Mouse (Mus musculus) forebrain, embryonic 14.5 days (tissue): ENCODE measurements around the gene Olfr645. TPM values are rescaled to one million over a fixed set of nuclear protein-coding genes. Genes with fewer than 3 reads are reported as not detected.

Source experiments
- ATAC-seq: fragments of 200-750 bp; cut with Nextera tagmentation; 2 replicates; pipeline ENCODE4 v1.8.0; 2017; ENCODE audit warnings: mild to moderate bottlenecking, moderate library complexity
- DNase-seq: peaks from one replicate; pipeline ENCODE4 v3.0.0-alpha.2; 2015; ENCODE audit warnings: low spot score
- H3K27ac ChIP-seq: fragments of 300-500 bp; sonication (generic); 2 replicates; pipeline ENCODE4 v1.5.1; 2014; ENCODE audit warnings: low read depth, mild to moderate bottlenecking, control low read depth, low read length, moderate library complexity
- H3K27me3 ChIP-seq: fragments of 300-500 bp; sonication (generic); replicated peaks from 2 replicates; pipeline ENCODE4 v1.6.1; 2014; ENCODE audit warnings: low read length, control low read depth, mixed read lengths; ENCODE audit not compliant: control insufficient read depth, insufficient read depth
- H3K36me3 ChIP-seq: fragments of 300-500 bp; sonication (generic); 2 replicates; pipeline ENCODE4 v1.6.1; 2014; ENCODE audit warnings: low read length, control low read depth; ENCODE audit not compliant: control insufficient read depth, insufficient read depth
- H3K4me1 ChIP-seq: fragments of 300-500 bp; sonication (generic); 2 replicates; pipeline ENCODE4 v1.6.1; 2014; ENCODE audit warnings: antibody characterized with exemption, low read length, control low read depth; ENCODE audit not compliant: control insufficient read depth, insufficient read depth
- H3K4me2 ChIP-seq: fragments of 300-500 bp; sonication (generic); 2 replicates; pipeline ENCODE4 v1.6.1; 2014; ENCODE audit warnings: mild to moderate bottlenecking, control low read depth, low read length
- H3K4me3 ChIP-seq: fragments of 300-500 bp; sonication (generic); 2 replicates; pipeline ENCODE4 v1.5.1; 2014; ENCODE audit warnings: low read depth, low read length, control low read depth
- H3K9ac ChIP-seq: fragments of 300-500 bp; sonication (generic); 2 replicates; pipeline ENCODE4 v1.6.1; 2014; ENCODE audit warnings: mild to moderate bottlenecking, low read length, control low read depth, moderate library complexity
- H3K9me3 ChIP-seq: fragments of 300-500 bp; sonication (generic); replicated peaks from 2 replicates; pipeline ENCODE4 v1.6.1; 2016; ENCODE audit warnings: low read length, control low read depth, mixed read lengths; ENCODE audit not compliant: control insufficient read depth
- WGBS: fragments of 180-500 bp; shearing (Covaris S2); extraction: QIAGEN DNeasy Blood & Tissue Kit; methylation state at CpG from one replicate; pipeline ENCODE4 v1.1.7; 2014; 5-methylcytosine and 5-hydroxymethylcytosine counted together
- polyA plus RNA-seq: library from polyadenylated mRNA; unstranded; fragments of >200 nt; fragmentation: Nextera tagmentation; extraction: Ambion mirVana; gene quantifications from 2 replicates; pipeline ENCODE4 v1.2.1, GENCODE M21; 2014

Gene Olfr645
- not detected in 2 replicates for polyA plus RNA-seq

GRCm38 (mm10) chr7:104085365-104085764 is at the start of gene Olfr645:
TSS of gene Olfr645 (minus strand) at chr7:104085465.
- Histone ChIP-seq H3K27ac (no peak within 1 kb of the TSS), H3K9me3 (no peaks in the 10 kb centered on the region), H3K9ac (no peak within 1 kb of the TSS), H3K4me1 (no peaks in the 10 kb centered on the region), H3K36me3 (no peaks in the 10 kb centered on the region), H3K4me2 (no peak within 1 kb of the TSS), H3K4me3 (no peak within 1 kb of the TSS), H3K27me3 (no peaks in the 10 kb centered on the region)
- ATAC-seq (no peak), DNase-seq (no peak)
- 87% methylated on average over 1 of the region's 1 CpGs for WGBS

GRCm38 (mm10) chr7:104129726-104130125 is 44.5 kb upstream of the Olfr645 start, which contains the start of gene Ubqln5:
TSS of gene Ubqln5 (minus strand) at chr7:104129826.
- no peak for DNase-seq
- no peak for ATAC-seq
- no peak within 1 kb of the TSS for H3K9ac ChIP-seq
- no peak within 1 kb of the TSS for H3K27ac ChIP-seq
- H3K9me3 ChIP-seq: no peaks in the 10 kb centered on the region
- no peak within 1 kb of the TSS for H3K4me2 ChIP-seq
- 95% methylated on average over 5 of the region's 5 CpGs for WGBS
- H3K4me1 ChIP-seq: no peaks in the 10 kb centered on the region
- no peaks in the 10 kb centered on the region for H3K27me3 ChIP-seq
- H3K4me3 ChIP-seq: no peak within 1 kb of the TSS
- no peaks in the 10 kb centered on the region for H3K36me3 ChIP-seq

- Histone ChIP-seq H3K36me3 (no peaks in the 10 kb centered on the region), H3K27ac (no peak within 1 kb of the TSS), H3K9me3 (no peaks in the 10 kb centered on the region), H3K9ac (no peak within 1 kb of the TSS), H3K4me3 (no peak within 1 kb of the TSS), H3K27me3 (no peaks in the 10 kb centered on the region), H3K4me2 (no peak within 1 kb of the TSS), H3K4me1 (no peaks in the 10 kb centered on the region)
- no peak for ATAC-seq
- DNase-seq: no peak
Observed at GRCm38 (mm10) chr7:104104757-104104972, 19.4 kb upstream of the Olfr645 start, which contains the start of gene Olfr646. TSS of gene Olfr646 (plus strand) at chr7:104104873.

DNA sequence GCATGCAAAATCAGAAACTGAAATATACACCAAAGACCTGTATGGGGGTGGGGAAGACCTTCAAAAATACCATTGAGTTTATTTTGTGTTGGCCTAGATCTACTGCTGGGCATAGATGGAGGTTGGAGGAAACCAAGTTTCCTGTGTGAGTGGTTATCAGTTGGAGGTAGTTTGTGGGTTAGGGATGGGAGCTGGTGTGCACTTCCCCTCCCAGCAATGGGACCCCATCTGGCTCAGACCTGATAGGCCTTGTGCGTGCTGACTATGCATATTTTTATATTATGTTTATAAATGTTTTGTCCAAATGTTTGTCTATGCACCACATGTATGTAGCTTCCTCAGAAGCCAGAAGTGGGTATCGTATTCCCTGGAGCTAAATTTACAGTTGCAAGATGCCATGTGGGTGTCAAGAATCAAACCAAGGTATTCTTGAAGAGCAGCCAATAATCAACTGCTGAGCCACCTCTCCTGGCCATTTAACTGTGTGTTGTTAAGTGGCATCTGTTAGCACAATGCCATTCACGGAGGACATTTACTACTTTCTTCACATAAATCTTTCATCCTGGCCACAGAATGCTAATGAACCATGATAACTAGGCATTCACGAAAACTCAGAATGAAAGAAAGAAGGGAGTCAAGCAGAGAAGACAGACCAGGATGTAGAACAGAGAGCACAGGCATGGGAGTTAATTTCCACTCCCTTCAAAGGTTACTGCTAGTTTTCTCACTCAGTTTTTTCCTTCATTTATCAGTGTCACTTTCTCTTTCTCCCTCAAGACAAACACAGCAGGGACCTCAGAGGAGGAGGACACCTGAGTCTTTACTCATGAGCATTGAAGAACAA is 18.9 kb upstream of the Olfr645 start:
- DNase-seq: no peak
- no peaks in the 10 kb centered on the region for H3K4me1 ChIP-seq
- no peak overlapping the region for H3K27ac ChIP-seq
- H3K9ac ChIP-seq: no peak overlapping the region
- no peak overlapping the region for H3K4me3 ChIP-seq
- H3K4me2 ChIP-seq: no peak overlapping the region
- H3K36me3 ChIP-seq: no peaks in the 10 kb centered on the region
- 56% methylated on average over 4 of the region's 4 CpGs for WGBS
- H3K27me3 ChIP-seq: no peaks in the 10 kb centered on the region
- no peak for ATAC-seq
- H3K9me3 ChIP-seq: no peaks in the 10 kb centered on the region

DNA sequence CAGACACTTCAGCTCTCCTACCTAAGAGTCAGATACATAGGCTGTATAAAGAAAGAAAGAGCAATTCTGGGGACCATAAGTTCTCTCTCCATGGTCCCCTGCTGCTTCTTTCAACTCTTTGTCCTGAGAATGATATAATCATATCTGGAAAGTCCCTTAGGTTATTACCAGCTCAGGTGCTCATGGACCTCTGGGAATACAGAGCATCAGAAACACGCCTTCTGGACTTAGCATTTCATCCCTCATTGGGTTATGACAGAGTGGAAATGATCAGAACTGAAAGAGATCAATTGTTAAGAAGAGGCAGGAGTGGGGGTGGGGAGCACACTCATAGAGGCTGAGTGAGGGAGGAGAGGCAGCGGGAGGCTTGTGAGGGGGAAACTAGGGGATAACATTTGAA is 13.5 kb downstream of the Olfr645 start, which contains the start of gene Olfr644:
Olfr644 (minus strand) TSS at position 101 of the 400 bp plus-strand sequence.
- WGBS: 72% methylated on average over 2 of the region's 2 CpGs
- no peak within 1 kb of the TSS for H3K4me3 ChIP-seq
- H3K4me1 ChIP-seq: no peaks in the 10 kb centered on the region
- no peaks in the 10 kb centered on the region for H3K9me3 ChIP-seq
- no peaks in the 10 kb centered on the region for H3K27me3 ChIP-seq
- H3K4me2 ChIP-seq: no peak within 1 kb of the TSS
- no peak for DNase-seq
- H3K36me3 ChIP-seq: no peaks in the 10 kb centered on the region
- no peak within 1 kb of the TSS for H3K9ac ChIP-seq
- H3K27ac ChIP-seq: no peak within 1 kb of the TSS
- no peak for ATAC-seq

- Histone ChIP-seq H3K4me3 (no peak within 1 kb of the TSS), H3K4me1 (no peaks in the 10 kb centered on the region), H3K27ac (no peak within 1 kb of the TSS), H3K27me3 (no peaks in the 10 kb centered on the region), H3K36me3 (no peaks in the 10 kb centered on the region), H3K4me2 (no peak within 1 kb of the TSS), H3K9ac (no peak within 1 kb of the TSS), H3K9me3 (no peaks in the 10 kb centered on the region)
- DNase-seq (no peak), ATAC-seq (no peak)
- 51% methylated on average over 2 of the region's 2 CpGs for WGBS
Observed at GRCm38 (mm10) chr7:104061345-104061744, 23.9 kb downstream of the Olfr645 start, which contains the start of gene 4930516K23Rik. TSS of gene 4930516K23Rik (minus strand) at chr7:104061445.

DNA sequence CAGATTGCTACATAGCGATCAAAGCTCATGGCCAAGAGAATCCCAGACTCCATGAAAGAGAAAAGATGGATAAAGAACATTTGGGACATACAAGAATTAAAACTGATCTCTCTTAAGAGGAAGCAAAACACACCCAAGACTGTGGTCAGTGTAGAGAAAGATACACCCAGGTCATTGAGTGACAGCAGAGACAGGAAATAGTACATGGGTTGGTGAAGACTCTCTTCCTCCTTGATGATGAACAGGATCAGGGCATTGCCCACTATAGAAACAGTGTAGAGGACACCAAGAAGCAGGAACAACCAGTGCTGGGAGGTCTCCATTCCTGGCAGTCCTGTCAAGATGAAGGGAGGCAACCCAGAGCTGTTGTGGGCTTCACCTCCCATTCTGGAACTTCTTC is 26.1 kb downstream of the Olfr645 start:
- Histone ChIP-seq H3K9ac (no peak overlapping the region), H3K4me2 (no peak overlapping the region), H3K36me3 (no peaks in the 10 kb centered on the region), H3K4me3 (no peak overlapping the region), H3K4me1 (no peaks in the 10 kb centered on the region), H3K27me3 (no peaks in the 10 kb centered on the region), H3K27ac (no peak overlapping the region), H3K9me3 (no peaks in the 10 kb centered on the region)
- DNase-seq (no peak), ATAC-seq (no peak)
- WGBS: 88% methylated on average over 1 of the region's 1 CpGs

GRCm38 (mm10) chr7:104052566-104052965 is 32.7 kb downstream of the Olfr645 start, which contains the start of gene Olfr642:
TSS of gene Olfr642 (minus strand) at chr7:104052666.
- Histone ChIP-seq H3K27me3 (no peaks in the 10 kb centered on the region), H3K9ac (no peak within 1 kb of the TSS), H3K4me1 (no peaks in the 10 kb centered on the region), H3K27ac (no peak within 1 kb of the TSS), H3K4me3 (no peak within 1 kb of the TSS), H3K4me2 (no peak within 1 kb of the TSS), H3K9me3 (no peaks in the 10 kb centered on the region), H3K36me3 (no peaks in the 10 kb centered on the region)
- ATAC-seq (no peak), DNase-seq (no peak)
- WGBS: 85% methylated on average over 1 of the region's 1 CpGs

GRCm38 (mm10) chr7:104050745-104051144 is 34.5 kb downstream of the Olfr645 start:
- no peak overlapping the region for H3K27ac ChIP-seq
- 94% methylated on average over 4 of the region's 4 CpGs for WGBS
- no peak overlapping the region for H3K9ac ChIP-seq
- H3K4me1 ChIP-seq: no peaks in the 10 kb centered on the region
- no peaks in the 10 kb centered on the region for H3K27me3 ChIP-seq
- ATAC-seq: no peak
- DNase-seq: no peak
- H3K4me3 ChIP-seq: no peak overlapping the region
- H3K9me3 ChIP-seq: no peaks in the 10 kb centered on the region
- H3K4me2 ChIP-seq: no peak overlapping the region
- H3K36me3 ChIP-seq: no peaks in the 10 kb centered on the region
